Mouse (Mus musculus): ENCODE measurements around the gene Syngap1. TPM values are rescaled to one million over a fixed set of nuclear protein-coding genes. Genes with fewer than 3 reads are reported as not detected.

The Syngap1 gene
- polyA plus RNA-seq, 1 experiment, result 0.86 TPM

DNA sequence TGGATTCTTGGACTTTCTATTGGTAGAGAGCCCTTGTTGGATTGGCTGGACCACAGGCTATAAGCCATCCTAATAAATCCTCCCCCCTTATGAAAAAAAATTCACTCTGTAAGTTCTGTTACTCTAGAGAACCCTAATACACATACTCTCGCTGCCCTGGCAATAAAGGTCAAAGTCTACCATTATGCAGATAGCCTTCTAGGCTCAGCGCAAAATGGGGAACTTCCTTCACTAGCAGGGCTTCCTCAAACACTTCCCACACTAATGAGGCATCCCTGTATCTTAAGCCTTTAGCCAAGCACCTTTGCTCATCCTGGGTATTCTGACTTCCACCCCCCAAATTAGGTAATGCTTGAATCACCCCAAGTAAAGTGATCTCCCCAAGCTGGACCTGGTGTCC, 67.2 kb downstream of the Syngap1 start:
- no peak for TF ChIP-seq GATA1 (IDR thresholded peaks at IDR 0.05; ENCODE audit: low read length)
- no peak for TF ChIP-seq TAL1 (IDR thresholded peaks at IDR 0.05; ENCODE audit: low read length)
- Histone ChIP-seq H3K9me3 (ENCODE audit: control insufficient read depth, low read length) (no peaks in the 10 kb centered on the region; the same call in 1 of the 2 replicates), H3K36me3 (ENCODE audit: control insufficient read depth) (no peaks in the 10 kb centered on the region), H3K4me3 (replicated peaks) (no peak overlapping the region), H3K27me3 (ENCODE audit: control insufficient read depth) (peaks cover 11% of the 10 kb centered on the region), H3K4me1 (ENCODE audit: control insufficient read depth) (peaks cover 17% of the 10 kb centered on the region)

- no peaks in the 10 kb centered on the region for H3K27me3 ChIP-seq (ENCODE audit: control insufficient read depth)
- no peaks in the 10 kb centered on the region for H3K9me3 ChIP-seq (ENCODE audit: control insufficient read depth, low read length)
- TF ChIP-seq GATA1 (IDR thresholded peaks at IDR 0.05; ENCODE audit: low read length), result no peak
- no peak for TF ChIP-seq TAL1 (IDR thresholded peaks at IDR 0.05; ENCODE audit: low read length)
- peaks cover 17% of the 10 kb centered on the region for H3K4me1 ChIP-seq (ENCODE audit: control insufficient read depth)
- H3K4me3 ChIP-seq (replicated peaks), result no peak overlapping the region
- no peaks in the 10 kb centered on the region for H3K36me3 ChIP-seq (ENCODE audit: control insufficient read depth)
Observed at GRCm38 (mm10) chr17:27011167-27011566, 70.1 kb downstream of the Syngap1 start.

DNA sequence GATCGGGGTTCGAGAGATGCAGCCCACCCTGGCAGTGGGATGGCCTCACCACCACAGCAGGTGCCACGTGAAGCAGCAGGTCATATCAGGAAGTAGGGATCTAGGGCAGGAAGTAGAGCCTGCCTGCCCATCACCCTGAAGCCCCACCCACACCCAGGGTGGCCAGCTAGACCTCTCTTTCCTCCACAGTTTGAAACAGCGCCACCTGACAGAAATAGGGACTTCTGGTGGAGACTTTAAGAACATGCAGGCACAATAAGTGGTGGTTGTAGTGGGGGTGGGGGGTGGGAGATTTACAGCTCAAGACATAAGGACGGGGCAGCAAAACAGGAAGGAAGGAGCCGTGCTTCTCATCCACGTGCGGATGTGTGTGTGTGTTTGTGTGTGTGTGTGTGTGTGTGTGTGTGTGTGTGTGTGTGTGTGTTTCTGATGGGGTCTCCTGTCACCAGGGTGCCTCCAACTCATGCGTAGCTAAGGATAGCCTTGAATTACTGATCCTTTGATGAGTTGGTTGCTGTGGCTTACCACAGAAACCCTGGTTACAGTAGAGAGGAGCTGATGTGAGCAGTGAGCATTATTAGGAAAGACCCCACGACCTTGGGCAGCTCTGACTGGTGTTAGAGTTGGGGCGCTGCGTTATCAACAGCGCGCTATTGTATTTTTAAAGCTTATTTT, 71.1 kb downstream of the Syngap1 start:
- Histone ChIP-seq H3K4me3 (replicated peaks) (peak overlapping the region; percentile 39), H3K27me3 (ENCODE audit: control insufficient read depth) (no peaks in the 10 kb centered on the region), H3K36me3 (ENCODE audit: control insufficient read depth) (no peaks in the 10 kb centered on the region), H3K4me1 (ENCODE audit: control insufficient read depth) (peaks cover 18% of the 10 kb centered on the region), H3K9me3 (ENCODE audit: control insufficient read depth, low read length) (no peaks in the 10 kb centered on the region)
- TF ChIP-seq TAL1 (IDR thresholded peaks at IDR 0.05; ENCODE audit: low read length), result no peak
- TF ChIP-seq GATA1 (IDR thresholded peaks at IDR 0.05; ENCODE audit: low read length), result no peak

DNA sequence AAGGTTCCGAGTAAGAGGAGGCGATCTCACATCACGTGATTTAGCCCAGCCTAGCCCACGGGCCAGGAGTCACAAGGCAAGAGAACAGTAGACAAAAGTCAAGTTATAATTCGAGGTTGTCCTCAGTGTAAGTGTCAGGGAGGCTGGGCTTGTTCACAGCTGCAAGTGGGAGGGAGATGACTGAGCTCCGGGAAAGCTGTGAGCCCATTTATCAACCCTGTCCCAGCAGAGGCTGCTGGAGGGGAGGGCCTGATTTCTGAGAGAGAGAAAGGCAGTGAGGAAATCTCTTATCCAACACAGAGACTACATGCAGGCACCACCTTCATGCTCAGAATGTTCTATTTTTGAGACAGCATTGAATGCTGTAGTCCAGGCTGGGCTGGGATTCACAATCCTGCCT, 71.9 kb downstream of the Syngap1 start:
- H3K27me3 ChIP-seq (ENCODE audit: control insufficient read depth), result no peaks in the 10 kb centered on the region
- no peaks in the 10 kb centered on the region for H3K36me3 ChIP-seq (ENCODE audit: control insufficient read depth)
- TF ChIP-seq GATA1 (IDR thresholded peaks at IDR 0.05; ENCODE audit: low read length) (no peak), TAL1 (IDR thresholded peaks at IDR 0.05; ENCODE audit: low read length) (no peak)
- H3K9me3 ChIP-seq (ENCODE audit: control insufficient read depth, low read length), result no peaks in the 10 kb centered on the region
- peaks cover 26% of the 10 kb centered on the region for H3K4me1 ChIP-seq (ENCODE audit: control insufficient read depth)
- no peak overlapping the region for H3K4me3 ChIP-seq (replicated peaks)

- peaks cover 27% of the 10 kb centered on the region for H3K36me3 ChIP-seq (ENCODE audit: control insufficient read depth)
- no peak for TF ChIP-seq GATA1 (IDR thresholded peaks at IDR 0.05; ENCODE audit: low read length)
- TF ChIP-seq TAL1 (IDR thresholded peaks at IDR 0.05; ENCODE audit: low read length), result no peak
- no peaks in the 10 kb centered on the region for H3K27me3 ChIP-seq (ENCODE audit: control insufficient read depth)
Observed at GRCm38 (mm10) chr17:27017564-27018499, 76.8 kb downstream of the Syngap1 start.

GRCm38 (mm10) chr17:27018555-27019196, 77.6 kb downstream of the Syngap1 start:
- H3K4me1 ChIP-seq (ENCODE audit: control insufficient read depth), result peaks cover 20% of the 10 kb centered on the region
- no peak for TF ChIP-seq GATA1 (IDR thresholded peaks at IDR 0.05; ENCODE audit: low read length)
- no peak for TF ChIP-seq TAL1 (IDR thresholded peaks at IDR 0.05; ENCODE audit: low read length)
- H3K36me3 ChIP-seq (ENCODE audit: control insufficient read depth), result peaks cover 33% of the 10 kb centered on the region
- no peaks in the 10 kb centered on the region for H3K9me3 ChIP-seq (ENCODE audit: control insufficient read depth, low read length)
- H3K4me3 ChIP-seq (replicated peaks), result peak overlapping the region; percentile 81
- no peaks in the 10 kb centered on the region for H3K27me3 ChIP-seq (ENCODE audit: control insufficient read depth)

More at GRCm38 (mm10) chr17:27017564-27018499, 76.8 kb downstream of the Syngap1 start:
- H3K4me1 ChIP-seq (ENCODE audit: control insufficient read depth), result peaks cover 19% of the 10 kb centered on the region
- peak overlapping the region; percentile 81 for H3K4me3 ChIP-seq (replicated peaks)
- no peaks in the 10 kb centered on the region for H3K9me3 ChIP-seq (ENCODE audit: control insufficient read depth, low read length)

GRCm38 (mm10) chr17:27021076-27021475, 80.0 kb downstream of the Syngap1 start:
- Histone ChIP-seq H3K27me3 (ENCODE audit: control insufficient read depth) (no peaks in the 10 kb centered on the region), H3K4me1 (ENCODE audit: control insufficient read depth) (peaks cover 25% of the 10 kb centered on the region), H3K36me3 (ENCODE audit: control insufficient read depth) (peaks cover 48% of the 10 kb centered on the region), H3K4me3 (replicated peaks) (no peak overlapping the region), H3K9me3 (ENCODE audit: control insufficient read depth, low read length) (no peaks in the 10 kb centered on the region)
- TF ChIP-seq TAL1 (IDR thresholded peaks at IDR 0.05; ENCODE audit: low read length) (no peak), GATA1 (IDR thresholded peaks at IDR 0.05; ENCODE audit: low read length) (no peak)

GRCm38 (mm10) chr17:27021736-27022135, 80.7 kb downstream of the Syngap1 start:
- Histone ChIP-seq H3K4me3 (replicated peaks) (no peak overlapping the region), H3K4me1 (ENCODE audit: control insufficient read depth) (peaks cover 28% of the 10 kb centered on the region), H3K36me3 (ENCODE audit: control insufficient read depth) (peaks cover 51% of the 10 kb centered on the region), H3K9me3 (ENCODE audit: control insufficient read depth, low read length) (no peaks in the 10 kb centered on the region), H3K27me3 (ENCODE audit: control insufficient read depth) (no peaks in the 10 kb centered on the region)
- TF ChIP-seq GATA1 (IDR thresholded peaks at IDR 0.05; ENCODE audit: low read length) (no peak), TAL1 (IDR thresholded peaks at IDR 0.05; ENCODE audit: low read length) (no peak)

Other genes starting within 250 kb of the Syngap1 start
- gene Crebrf, start 225.6 kb upstream of the Syngap1 start, polyA plus RNA-seq (2012), result 0.02 and 0.10 TPM in 2 replicates
- gene Bnip1, start 160.2 kb upstream of the Syngap1 start, polyA plus RNA-seq (2012), result 2.4 and 2.9 TPM in 2 replicates
- not detected in 2 replicates for gene Nkx2-5, start 96.2 kb upstream of the Syngap1 start, polyA plus RNA-seq (2012)
- 8.1 and 9.2 TPM in 2 replicates for gene Kifc5b, start 24.2 kb upstream of the Syngap1 start, polyA plus RNA-seq (2012)
- 5.0 and 6.2 TPM in 2 replicates for gene Phf1, start 8.2 kb upstream of the Syngap1 start, polyA plus RNA-seq (2012)
- gene Cuta, start 1.7 kb upstream of the Syngap1 start, polyA plus RNA-seq (2012), result 19.6 and 19.8 TPM in 2 replicates
- 0.12 and 0.13 TPM in 2 replicates for gene Zbtb9, start 31.9 kb downstream of the Syngap1 start, polyA plus RNA-seq (2012)
- 8.1 TPM in 2 replicates for gene Bak1, start 87.8 kb downstream of the Syngap1 start, polyA plus RNA-seq (2012)
- gene Itpr3, start 116.1 kb downstream of the Syngap1 start, polyA plus RNA-seq (2012), result 0.02 and 0.04 TPM in 2 replicates
- 24.0 and 25.9 TPM in 2 replicates for gene Uqcc2, start 192.7 kb downstream of the Syngap1 start, polyA plus RNA-seq (2012)
- gene Ip6k3, start 226.5 kb downstream of the Syngap1 start, polyA plus RNA-seq (2012), result 0.03 TPM in 1 of 2 replicates, not detected in the other

All from erythroblast, embryonic 14.5 days (primary cell).